22 mouse cellular contexts compared by ENCODE assay signal in the genomic region with DNA sequence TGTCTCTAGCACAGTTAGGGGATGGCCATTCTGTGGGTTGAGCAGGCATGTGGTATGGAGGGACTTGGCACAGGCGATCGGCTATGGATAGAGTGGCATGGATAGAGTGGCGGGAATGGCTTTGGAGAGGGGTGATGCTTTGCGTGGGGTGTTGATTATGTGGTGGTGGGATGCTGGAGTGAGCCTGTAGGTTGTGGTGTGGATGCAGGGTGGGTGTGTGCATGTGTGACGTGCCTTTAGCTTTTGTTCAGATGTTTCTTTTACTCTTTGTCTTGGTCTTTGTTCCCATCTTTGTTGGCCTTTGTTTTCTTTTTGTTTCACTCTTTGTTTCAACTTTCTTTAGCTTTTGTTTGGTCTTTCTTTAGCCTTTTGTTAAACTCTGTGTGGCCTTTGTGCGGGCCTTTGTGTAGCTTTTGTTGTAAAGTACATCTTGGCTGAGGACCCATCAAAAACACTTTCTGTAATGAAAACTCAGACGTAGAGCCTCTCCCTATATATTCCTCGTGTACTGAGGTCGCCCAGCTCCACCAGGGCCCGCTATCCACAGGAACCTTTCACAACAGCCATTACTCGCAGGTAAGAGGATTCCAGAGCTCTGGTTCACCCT. TPM values are rescaled to one million over a fixed set of nuclear protein-coding genes. Genes with fewer than 3 reads are reported as not detected.
DNase-seq lines count a peak whose midpoint lies in the region; ATAC-seq and TF ChIP-seq lines count a peak whose summit lies in the region.
"Had no signal": no experiment of that assay in that cellular context is flagged by ENCODE, and none has a peak within 500 bp of the region (broad histone marks: within the 10 kb centered on the region; RNA-seq: fewer than 3 reads in every experiment).

A gene (plus strand): TSS at position 486 of the 607 bp plus-strand sequence.

- no peaks in the 10 kb centered on the region for H3K27me3 ChIP-seq in forebrain, embryonic 11.5 days (ENCODE audit: control insufficient read depth, insufficient read depth, low read length)
- H3K27me3 ChIP-seq in forebrain, embryonic 16.5 days (replicated peaks; ENCODE audit: control insufficient read depth, insufficient read depth, low read length), result no peaks in the 10 kb centered on the region
- H3K27me3 ChIP-seq in E14TG2a.4 (ENCODE audit: insufficient read depth, low read length), result peaks cover 3% of the 10 kb centered on the region; the same call in 1 of the 2 replicates
- H3K27me3 ChIP-seq: limb, embryonic 13.5 days had no signal

- ATAC-seq in forebrain, embryonic 11.5 days (replicated peaks; ENCODE audit: low FRiP score), result no peak
- no peak for ATAC-seq in forebrain, embryonic 16.5 days

- peak within 1 kb of the TSS; percentile 50 for H3K27ac ChIP-seq in forebrain, embryonic 11.5 days (ENCODE audit: low read depth, low read length)
- no peak within 1 kb of the TSS for H3K27ac ChIP-seq in forebrain, embryonic 16.5 days (ENCODE audit: low read length)
- H3K27ac ChIP-seq: embryonic facial prominence, embryonic 10.5 days; hindbrain, embryonic 12.5 days; limb, embryonic 13.5 days had no signal

- no peak for TF ChIP-seq CTCF in E14TG2a.4 (conservative IDR thresholded peaks at IDR 0.05; ENCODE audit: low read length)

- H3K4me2 ChIP-seq in forebrain, embryonic 11.5 days (ENCODE audit: low read depth, low read length, severe bottlenecking), result 0 out of 2 replicates have a peak within 1 kb of the TSS, but pooled peaks have one; percentile 2
- H3K4me2 ChIP-seq in forebrain, embryonic 16.5 days (ENCODE audit: low read length), result no peak within 1 kb of the TSS
- H3K4me2 ChIP-seq: hindbrain, embryonic 12.5 days; limb, embryonic 13.5 days; lung, embryonic 14.5 days had no signal

- no peak for DNase-seq in forebrain, embryonic 11.5 days (ENCODE audit: low spot score)
- DNase-seq in brain, adult 2 months (ENCODE audit: low read depth, low spot score), result peak; percentile 87
- peak in 1 of 2 experiments; percentile 15 for DNase-seq in left cerebral cortex, adult 18-20 months (ENCODE audit: low spot score in 2 of 2)
- DNase-seq in urinary bladder, postnatal 10 days (ENCODE audit: low spot score), result no peak
- DNase-seq in kidney, postnatal 36 days, result no peak
- no peak for DNase-seq in T-cell, adult 2 months (ENCODE audit: low spot score)
- DNase-seq: adrenal gland, postnatal 25 days; cerebellum, adult 11 months; gastrocnemius, postnatal 36 days; kidney, adult 9 months; lung, embryonic 14.5 days; right cerebral cortex, postnatal 4 days; thymus, postnatal 25 days had no signal

- H3K4me1 ChIP-seq in forebrain, embryonic 11.5 days (replicated peaks; ENCODE audit: control insufficient read depth, insufficient read depth, low read length), result peaks cover 5% of the 10 kb centered on the region; the same call in 1 of the 2 replicates
- H3K4me1 ChIP-seq in forebrain, embryonic 16.5 days (replicated peaks; ENCODE audit: control insufficient read depth, insufficient read depth, low read length), result no peaks in the 10 kb centered on the region
- peaks cover 65% of the 10 kb centered on the region for H3K4me1 ChIP-seq in E14TG2a.4 (replicated peaks; ENCODE audit: low read depth, low read length)
- H3K4me1 ChIP-seq: embryonic facial prominence, embryonic 10.5 days; limb, embryonic 13.5 days had no signal

- H3K9ac ChIP-seq in forebrain, embryonic 11.5 days (ENCODE audit: low read length), result no peak within 1 kb of the TSS
- H3K9ac ChIP-seq in forebrain, embryonic 16.5 days (replicated peaks; ENCODE audit: low read depth, low read length), result no peak within 1 kb of the TSS
- H3K9ac ChIP-seq: hindbrain, embryonic 12.5 days; limb, embryonic 13.5 days; lung, embryonic 14.5 days had no signal

- no peaks in the 10 kb centered on the region for H3K36me3 ChIP-seq in forebrain, embryonic 11.5 days (ENCODE audit: control insufficient read depth, insufficient read depth, low read length)
- no peaks in the 10 kb centered on the region for H3K36me3 ChIP-seq in forebrain, embryonic 16.5 days (ENCODE audit: control insufficient read depth, insufficient read depth)
- H3K36me3 ChIP-seq in E14TG2a.4 (ENCODE audit: insufficient read depth, low read length), result no peaks in the 10 kb centered on the region
- H3K36me3 ChIP-seq: embryonic facial prominence, embryonic 10.5 days; hindbrain, embryonic 12.5 days; limb, embryonic 13.5 days had no signal

- no peak within 1 kb of the TSS for H3K4me3 ChIP-seq in forebrain, embryonic 11.5 days (ENCODE audit: low read depth, low read length)
- no peak within 1 kb of the TSS for H3K4me3 ChIP-seq in forebrain, embryonic 16.5 days (replicated peaks; ENCODE audit: low read length)
- peak within 1 kb of the TSS; percentile 60 for H3K4me3 ChIP-seq in E14TG2a.4 (replicated peaks; ENCODE audit: low read length)
- H3K4me3 ChIP-seq: embryonic facial prominence, embryonic 10.5 days; hindbrain, embryonic 12.5 days; limb, embryonic 13.5 days had no signal

- 36% methylated on average over 11 of the region's 11 CpGs for WGBS in forebrain, embryonic 11.5 days
- 24% methylated on average over 11 of the region's 11 CpGs for WGBS in forebrain, embryonic 16.5 days

- H3K9me3 ChIP-seq in forebrain, embryonic 11.5 days (ENCODE audit: control insufficient read depth, low read length), result no peaks in the 10 kb centered on the region
- H3K9me3 ChIP-seq in forebrain, embryonic 16.5 days (ENCODE audit: control insufficient read depth, low read length), result no peaks in the 10 kb centered on the region
- no peaks in the 10 kb centered on the region for H3K9me3 ChIP-seq in E14TG2a.4 (ENCODE audit: low read length)
- H3K9me3 ChIP-seq: embryonic facial prominence, embryonic 10.5 days; hindbrain, embryonic 12.5 days; limb, embryonic 13.5 days had no signal

RNA-seq across cellular contexts. Expression of the gene that starts here (rescaled TPM):
- polyA plus RNA-seq in forebrain, embryonic 11.5 days (2014; fragmentation: Nextera tagmentation; extraction: Ambion mirVana), result 1.9 and 3.2 TPM in 2 replicates
- 0.13 TPM in 1 of 2 replicates, not detected in the other for polyA plus RNA-seq in forebrain, embryonic 16.5 days (2015; fragmentation: Nextera tagmentation; extraction: Ambion mirVana)
- 100 to 1,000 TPM; 189 to 204 TPM for total RNA-seq in left cerebral cortex, adult 18-20 months (2021)
- total RNA-seq: gastrocnemius, postnatal 36 days; megakaryocyte, adult 5-6 weeks had no signal
- polyA plus RNA-seq: C2C12; heart, embryonic 14.5 days; hindbrain, embryonic 12.5 days; limb, embryonic 13.5 days; lung, embryonic 14.5 days; stomach, embryonic 14.5 days had no signal
